Mouse (Mus musculus) heart, adult 2 months (tissue): ENCODE measurements at regions not wholly inside any gene's neighbourhood (a gene's known extent, or its start where the extent isn't known, plus 50 kb on each side); places are given as distances from the start of the nearest gene placed in this dataset.

Experiments used
- CTCF ChIP-seq: fragments of 200-600 bp; IDR thresholded peaks from 2 replicates; pipeline ENCODE4 v1.8.1; 2022; ENCODE audit warnings: antibody characterized with exemption, mild to moderate bottlenecking, moderate library complexity
- EP300 ChIP-seq: fragments of 200-500 bp; IDR thresholded peaks from 2 replicates; pipeline ENCODE4 v1.6.1; 2011; ENCODE audit warnings: low read depth, low read length, control low read depth; ENCODE audit not compliant: insufficient read depth

- TF ChIP-seq EP300 (no peak), CTCF (no peak)
These were observed 58.4 kb upstream of the Lrp8 start for GRCm38 (mm10) chr4:107743646-107744045.
